Mouse (Mus musculus) neural tube, embryonic 13.5 days (tissue): ENCODE data around the gene Gm4553. TPM values are rescaled to one million over a fixed set of nuclear protein-coding genes. Genes with fewer than 3 reads are reported as not detected.
"Not testable (repeated sequence)": the region's sequence is repeated elsewhere in the genome, so short reads cannot be mapped to it uniquely, and the experiment has no call there.

Source experiments
- ATAC-seq: fragments of 200-750 bp; cut with Nextera tagmentation; 2 replicates; pipeline ENCODE4 v1.8.0; 2017; ENCODE audit warnings: low read depth, mild to moderate bottlenecking, moderate TSS enrichment, moderate library complexity
- H3K27ac ChIP-seq: fragments of 300-500 bp; sonication (generic); replicated peaks from 2 replicates; pipeline ENCODE4 v1.5.1; 2015; ENCODE audit warnings: moderate library complexity, mild to moderate bottlenecking, inconsistent platforms
- H3K27me3 ChIP-seq: fragments of 300-500 bp; sonication (generic); 2 replicates; pipeline ENCODE4 v1.6.1; 2015; ENCODE audit warnings: mild to moderate bottlenecking, inconsistent platforms
- H3K36me3 ChIP-seq: fragments of 300-500 bp; sonication (generic); 2 replicates; pipeline ENCODE4 v1.6.1; 2015; ENCODE audit warnings: mild to moderate bottlenecking, inconsistent platforms
- H3K4me1 ChIP-seq: fragments of 300-500 bp; sonication (generic); replicated peaks from 2 replicates; pipeline ENCODE4 v1.6.1; 2015; ENCODE audit warnings: inconsistent platforms
- H3K4me2 ChIP-seq: fragments of 300-500 bp; sonication (generic); 2 replicates; pipeline ENCODE4 v1.6.1; 2015; ENCODE audit warnings: inconsistent platforms, mild to moderate bottlenecking, moderate library complexity
- H3K4me3 ChIP-seq: fragments of 300-500 bp; sonication (generic); 2 replicates; pipeline ENCODE4 v1.5.1; 2015; ENCODE audit warnings: mild to moderate bottlenecking, inconsistent platforms
- H3K9ac ChIP-seq: fragments of 300-500 bp; sonication (generic); 2 replicates; pipeline ENCODE4 v1.6.1; 2015; ENCODE audit warnings: moderate library complexity, mild to moderate bottlenecking, inconsistent platforms
- H3K9me3 ChIP-seq: fragments of 300-500 bp; sonication (generic); 2 replicates; pipeline ENCODE4 v1.6.1; 2016; ENCODE audit warnings: inconsistent platforms
- WGBS: fragments of 180-500 bp; shearing (Covaris S2); methylation state at CpG from one replicate; pipeline ENCODE4 v1.1.7; 2015; 5-methylcytosine and 5-hydroxymethylcytosine counted together
- polyA plus RNA-seq: library from polyadenylated mRNA; unstranded; fragments of >200 nt; fragmentation: Nextera tagmentation; extraction: Ambion mirVana; gene quantifications from 2 replicates; pipeline ENCODE4 v1.2.1, GENCODE M21; 2015

Gm4553 gene
- polyA plus RNA-seq, 1 experiment from 2014 or later: not detected

GRCm38 (mm10) chr7:142159366-142159765, 6.2 kb downstream of the Gm4553 start:
- no peaks in the 10 kb centered on the region for H3K27me3 ChIP-seq
- no peaks in the 10 kb centered on the region for H3K36me3 ChIP-seq
- no peak for ATAC-seq
- H3K27ac ChIP-seq: no peak overlapping the region
- H3K9me3 ChIP-seq: no peaks in the 10 kb centered on the region
- no peak overlapping the region for H3K4me3 ChIP-seq
- H3K9ac ChIP-seq: no peak overlapping the region
- no peaks in the 10 kb centered on the region for H3K4me1 ChIP-seq
- 93% methylated on average over 3 of the region's 3 CpGs for WGBS
- H3K4me2 ChIP-seq: no peak overlapping the region

- not testable (repeated sequence) for ATAC-seq, H3K4me1 ChIP-seq, H3K36me3 ChIP-seq, H3K9me3 ChIP-seq, H3K27ac ChIP-seq, H3K4me3 ChIP-seq, H3K9ac ChIP-seq, H3K4me2 ChIP-seq, H3K27me3 ChIP-seq
- WGBS: 49% methylated on average over 2 of the region's 2 CpGs
These were observed 8.5 kb downstream of the Gm4553 start, which contains the start of gene Gm29735 for GRCm38 (mm10) chr7:142157013-142157412. Gene Gm29735 (minus strand): TSS chr7:142157113.

DNA sequence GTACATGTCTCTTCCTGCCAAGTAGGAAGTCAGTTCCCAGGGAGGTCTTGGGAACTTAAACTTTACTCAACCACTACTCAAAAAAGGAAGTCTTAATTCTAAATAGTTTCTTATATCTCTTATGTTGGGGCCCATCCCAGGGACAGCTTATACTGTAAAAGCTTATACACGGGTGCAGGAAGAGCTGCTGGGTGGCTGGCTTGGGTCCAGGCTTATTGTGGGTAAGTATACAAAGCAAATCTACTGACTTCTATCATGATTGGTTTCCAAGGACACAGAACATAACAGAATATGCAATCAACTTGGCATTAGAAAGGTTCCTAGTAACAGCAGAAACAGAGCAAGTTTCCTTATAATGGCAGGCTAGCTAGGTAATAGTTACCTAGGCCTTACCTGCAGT, 10.2 kb downstream of the Gm4553 start:
- no peak overlapping the region for H3K4me2 ChIP-seq
- no peak overlapping the region for H3K9ac ChIP-seq
- H3K27me3 ChIP-seq: no peaks in the 10 kb centered on the region
- WGBS: 77% methylated on average over 1 of the region's 1 CpGs
- no peaks in the 10 kb centered on the region for H3K36me3 ChIP-seq
- no peaks in the 10 kb centered on the region for H3K4me1 ChIP-seq
- no peak overlapping the region for H3K4me3 ChIP-seq
- H3K9me3 ChIP-seq: no peaks in the 10 kb centered on the region
- no peak for ATAC-seq
- H3K27ac ChIP-seq: no peak overlapping the region

DNA sequence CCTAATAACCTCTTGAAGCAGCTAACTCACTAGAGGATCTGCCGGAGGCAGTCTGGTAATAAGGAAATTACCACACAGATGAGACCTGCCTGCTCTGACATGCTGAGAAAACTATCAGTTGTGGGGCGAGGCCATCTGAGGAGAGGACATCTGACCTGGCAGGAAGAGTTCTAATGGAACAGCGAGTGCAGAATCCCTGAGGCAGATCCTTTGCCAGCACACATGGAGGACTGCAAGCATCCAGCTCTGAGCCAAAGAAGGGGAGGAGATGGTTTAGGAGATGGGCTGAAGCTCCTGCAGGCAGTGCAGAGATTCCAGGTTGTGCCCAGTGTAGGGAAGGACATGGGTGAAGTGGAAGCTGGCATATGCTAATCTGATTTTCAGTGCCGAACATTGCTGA, 13.3 kb downstream of the Gm4553 start:
- Histone ChIP-seq H3K4me1 (no peaks in the 10 kb centered on the region), H3K27me3 (no peaks in the 10 kb centered on the region), H3K36me3 (no peaks in the 10 kb centered on the region), H3K9ac (no peak overlapping the region), H3K4me2 (no peak overlapping the region), H3K4me3 (no peak overlapping the region), H3K27ac (no peak overlapping the region), H3K9me3 (no peaks in the 10 kb centered on the region)
- WGBS: 82% methylated on average over 4 of the region's 4 CpGs
- no peak for ATAC-seq

GRCm38 (mm10) chr7:142148633-142149032, 16.9 kb downstream of the Gm4553 start:
- Histone ChIP-seq H3K27ac (no peak overlapping the region), H3K4me1 (no peaks in the 10 kb centered on the region), H3K4me2 (no peak overlapping the region), H3K27me3 (no peaks in the 10 kb centered on the region), H3K9me3 (no peaks in the 10 kb centered on the region), H3K9ac (no peak overlapping the region), H3K36me3 (no peaks in the 10 kb centered on the region), H3K4me3 (no peak overlapping the region)
- no peak for ATAC-seq

GRCm38 (mm10) chr7:142146033-142146432, 19.5 kb downstream of the Gm4553 start:
- WGBS: 9% methylated on average over 1 of the region's 1 CpGs
- Histone ChIP-seq H3K9me3 (no peaks in the 10 kb centered on the region), H3K27ac (no peak overlapping the region), H3K4me2 (no peak overlapping the region), H3K36me3 (no peaks in the 10 kb centered on the region), H3K27me3 (no peaks in the 10 kb centered on the region), H3K4me1 (no peaks in the 10 kb centered on the region), H3K9ac (no peak overlapping the region), H3K4me3 (no peak overlapping the region)
- no peak for ATAC-seq

DNA sequence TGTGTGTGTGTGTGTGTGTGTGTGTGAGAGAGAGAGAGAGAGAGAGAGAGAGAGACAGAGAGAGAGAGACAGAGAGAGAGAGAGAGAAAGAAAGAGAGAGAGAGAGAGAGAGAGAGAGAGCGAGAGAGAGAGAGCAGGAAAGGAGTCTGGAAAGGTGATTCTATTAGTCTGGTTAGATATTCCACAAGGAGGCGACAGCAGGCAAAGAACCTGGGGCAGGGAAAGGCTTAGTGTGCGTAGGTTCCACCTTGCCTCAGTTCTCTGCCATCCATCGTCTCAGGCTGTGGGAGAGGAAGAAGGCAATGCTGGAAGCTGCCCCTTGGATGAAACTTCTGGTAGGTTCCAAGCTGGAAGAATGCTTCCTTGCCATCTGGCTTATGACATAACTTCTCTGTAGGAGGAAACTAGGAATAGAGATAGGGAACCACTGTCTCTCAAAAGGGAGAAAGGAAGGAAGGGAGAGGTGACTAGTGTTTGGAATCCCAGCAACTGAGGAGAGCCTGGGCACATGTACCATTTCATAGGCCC, 20.1 kb downstream of the Gm4553 start:
- H3K36me3 ChIP-seq: no peaks in the 10 kb centered on the region
- no peak overlapping the region for H3K4me3 ChIP-seq
- no peaks in the 10 kb centered on the region for H3K27me3 ChIP-seq
- no peak overlapping the region for H3K9ac ChIP-seq
- H3K9me3 ChIP-seq: no peaks in the 10 kb centered on the region
- ATAC-seq: no peak
- no peaks in the 10 kb centered on the region for H3K4me1 ChIP-seq
- no peak overlapping the region for H3K4me2 ChIP-seq
- 59% methylated on average over 4 of the region's 4 CpGs for WGBS
- no peak overlapping the region for H3K27ac ChIP-seq

GRCm38 (mm10) chr7:142144507-142144906, 21.0 kb downstream of the Gm4553 start, which contains the start of gene Gm45337:
Gene Gm45337 (minus strand): TSS chr7:142144607.
- Histone ChIP-seq H3K4me3 (no peak within 1 kb of the TSS), H3K27ac (no peak within 1 kb of the TSS), H3K4me1 (no peaks in the 10 kb centered on the region), H3K36me3 (no peaks in the 10 kb centered on the region), H3K27me3 (no peaks in the 10 kb centered on the region), H3K9ac (no peak within 1 kb of the TSS), H3K9me3 (no peaks in the 10 kb centered on the region), H3K4me2 (no peak within 1 kb of the TSS)
- 79% methylated on average over 1 of the region's 1 CpGs for WGBS
- no peak for ATAC-seq

- 50% methylated on average over 1 of the region's 1 CpGs for WGBS
- H3K4me2 ChIP-seq, H3K36me3 ChIP-seq, H3K27me3 ChIP-seq, H3K9me3 ChIP-seq, H3K4me3 ChIP-seq, H3K9ac ChIP-seq, H3K27ac ChIP-seq, ATAC-seq, H3K4me1 ChIP-seq: not testable (repeated sequence)
These were observed 22.0 kb downstream of the Gm4553 start for GRCm38 (mm10) chr7:142143506-142144010.

DNA sequence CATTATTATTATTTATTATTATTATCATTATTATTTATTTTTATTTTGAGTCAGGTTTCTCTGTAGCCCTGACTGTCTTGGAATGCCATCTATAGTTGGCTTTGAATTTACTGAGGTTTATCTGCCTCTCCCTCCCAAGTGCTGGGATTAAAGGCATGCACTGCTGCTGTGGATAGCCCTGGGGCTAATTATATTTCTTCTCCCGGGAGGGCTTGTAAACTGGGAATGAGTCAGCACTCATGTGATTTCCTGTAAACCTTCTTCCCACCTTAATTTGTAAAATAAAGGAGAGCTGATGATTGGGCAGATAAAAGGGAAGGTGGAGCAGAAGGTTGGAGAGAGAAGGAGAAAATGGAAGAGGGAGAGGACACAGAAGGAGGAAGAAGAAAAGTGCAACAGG, 24.8 kb downstream of the Gm4553 start:
- Histone ChIP-seq H3K9ac (no peak overlapping the region), H3K27ac (no peak overlapping the region), H3K4me1 (no peaks in the 10 kb centered on the region), H3K9me3 (no peaks in the 10 kb centered on the region), H3K4me2 (no peak overlapping the region), H3K4me3 (no peak overlapping the region), H3K36me3 (no peaks in the 10 kb centered on the region), H3K27me3 (no peaks in the 10 kb centered on the region)
- 8% methylated on average over 1 of the region's 1 CpGs for WGBS
- no peak for ATAC-seq

GRCm38 (mm10) chr7:142135934-142136333, 29.6 kb downstream of the Gm4553 start, which contains the start of gene Gm39115:
Gene Gm39115 (minus strand): TSS chr7:142136034.
- 53% methylated on average over 2 of the region's 2 CpGs for WGBS
- not testable (repeated sequence) for H3K9ac ChIP-seq, H3K9me3 ChIP-seq, H3K4me3 ChIP-seq, H3K4me2 ChIP-seq, H3K27me3 ChIP-seq, H3K36me3 ChIP-seq, H3K4me1 ChIP-seq, H3K27ac ChIP-seq, ATAC-seq

- Histone ChIP-seq H3K4me2 (no peak overlapping the region), H3K27ac (no peak overlapping the region), H3K9me3 (no peaks in the 10 kb centered on the region), H3K4me1 (no peaks in the 10 kb centered on the region), H3K9ac (no peak overlapping the region), H3K4me3 (no peak overlapping the region), H3K27me3 (no peaks in the 10 kb centered on the region), H3K36me3 (no peaks in the 10 kb centered on the region)
- WGBS: 62% methylated on average over 4 of the region's 4 CpGs
- no peak for ATAC-seq
These were observed 31.1 kb downstream of the Gm4553 start for GRCm38 (mm10) chr7:142134206-142134995.
